Comparison of ENCODE assay signal across 1 mouse cellular context in genomic region chr4:138865092-138865491, GRCm38 (mm10).
TF ChIP-seq lines count a peak whose summit lies in the region.

No protein-coding gene starts in this region.

TF ChIP-seq in myocyte, 11 proteins besides CTCF, POLR2A, EP300 and RAD21 (continued from another document):
- TF ChIP-seq TCF3 (IDR thresholded peaks at IDR 0.05; ENCODE audit: insufficient read length, low read depth) (no peak), MYOG (IDR thresholded peaks at IDR 0.05; ENCODE audit: control insufficient read depth in 1 of 3, insufficient read depth in 1 of 3, insufficient read length in 2 of 3, low read depth in 2 of 3) (no peak), POLR2AphosphoS2 (IDR thresholded peaks at IDR 0.05; ENCODE audit: insufficient read length, low read depth) (no peak), TCF12 (IDR thresholded peaks at IDR 0.05; ENCODE audit: insufficient read depth, poor library complexity, severe bottlenecking) (no peak), CEBPB (IDR thresholded peaks at IDR 0.05; ENCODE audit: insufficient read depth, poor library complexity, severe bottlenecking) (no peak)
TF ChIP-seq in myocyte: peak in this region for 0.
